Mouse (Mus musculus): ENCODE data around the gene Pcolce2.

The Pcolce2 gene

DNA sequence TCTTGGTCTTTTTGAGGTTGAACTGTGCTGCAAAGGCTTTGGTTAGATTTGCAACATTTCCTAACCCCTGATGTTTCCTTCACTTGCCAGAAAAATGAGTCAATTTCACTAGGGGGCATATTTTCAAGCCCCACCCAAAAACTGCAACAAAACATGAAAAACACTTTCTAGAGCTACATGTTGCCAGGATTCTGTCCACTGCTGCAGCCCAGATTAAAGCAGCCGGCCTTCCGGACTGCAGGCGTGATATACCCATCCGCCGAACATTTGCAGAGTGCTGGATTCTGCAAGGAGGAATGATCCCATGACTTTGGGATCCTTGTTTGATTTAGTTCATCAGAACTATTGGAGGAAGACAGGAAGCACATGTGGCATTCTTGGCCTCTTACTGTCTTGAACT, 17.0 kb downstream of the Pcolce2 start:
- DNase-seq (ENCODE audit: low spot score): no peak

- DNase-seq (ENCODE audit: low spot score): no peak
These were observed 20.5 kb downstream of the Pcolce2 start for GRCm38 (mm10) chr9:95657941-95658340.

- DNase-seq (ENCODE audit: low spot score): peak; percentile 32
These were observed 27.0 kb downstream of the Pcolce2 start for GRCm38 (mm10) chr9:95664290-95664989.

DNA sequence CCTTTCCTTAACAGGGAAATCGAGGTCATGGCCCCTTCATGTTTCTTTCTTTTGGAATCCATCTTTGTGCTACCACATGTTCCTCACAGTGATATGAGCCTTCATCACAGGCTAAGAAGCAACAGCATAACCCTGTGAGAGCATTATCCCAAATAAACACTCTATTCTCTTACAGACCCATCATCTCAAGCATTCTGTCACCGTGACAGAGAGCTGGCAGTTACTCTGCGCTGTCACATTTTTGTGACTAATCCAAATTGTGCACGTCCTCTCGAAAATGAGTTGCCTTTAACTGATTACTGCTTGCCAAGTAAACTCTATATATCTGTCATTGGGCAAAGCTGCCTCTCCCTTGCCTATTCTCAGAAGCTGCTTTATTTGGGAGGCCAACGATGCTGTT, 28.4 kb downstream of the Pcolce2 start:
- DNase-seq (ENCODE audit: low spot score): no peak

DNA sequence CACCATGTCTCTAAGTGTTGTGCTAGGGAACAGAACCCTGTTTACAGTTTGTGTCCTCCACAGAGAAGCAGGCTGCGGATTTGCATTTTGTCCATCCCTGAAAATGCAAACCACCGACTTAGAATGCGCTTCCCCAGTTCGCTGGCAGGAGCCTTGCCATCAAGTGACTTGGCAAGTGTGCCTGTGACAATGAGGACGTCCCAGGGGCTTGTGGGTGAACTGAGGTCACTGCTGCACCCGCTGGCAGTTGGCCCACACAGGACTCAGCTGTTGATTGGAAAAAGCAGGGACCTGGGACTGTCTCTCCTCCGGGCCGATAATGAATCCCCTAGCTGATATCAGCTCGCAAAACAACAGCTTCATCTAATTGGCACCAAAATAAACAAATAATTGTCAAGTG, 30.4 kb downstream of the Pcolce2 start:
- peak; percentile 68 for DNase-seq (ENCODE audit: low spot score)

GRCm38 (mm10) chr9:95668306-95668705, 30.9 kb downstream of the Pcolce2 start:
- DNase-seq (ENCODE audit: low spot score): no peak

DNA sequence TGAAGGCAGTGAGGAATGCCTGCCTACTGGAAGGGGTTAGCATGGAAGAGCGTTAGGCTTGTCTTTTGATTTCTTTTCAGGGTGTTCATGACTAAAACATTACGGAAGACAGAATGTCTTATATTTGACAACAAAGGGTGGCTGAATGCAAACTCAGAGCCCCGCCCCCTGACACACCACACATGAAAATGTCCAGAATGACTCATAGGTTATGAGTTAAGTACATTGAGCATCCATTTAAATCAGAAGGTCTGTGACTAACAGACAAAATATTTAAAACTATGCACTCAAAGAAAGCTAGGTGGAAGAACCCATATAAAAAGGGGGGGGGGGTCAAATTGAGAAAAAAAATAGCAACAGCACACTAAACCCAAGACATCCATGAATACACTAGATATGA, 34.9 kb downstream of the Pcolce2 start:
- DNase-seq (ENCODE audit: low spot score): no peak

DNA sequence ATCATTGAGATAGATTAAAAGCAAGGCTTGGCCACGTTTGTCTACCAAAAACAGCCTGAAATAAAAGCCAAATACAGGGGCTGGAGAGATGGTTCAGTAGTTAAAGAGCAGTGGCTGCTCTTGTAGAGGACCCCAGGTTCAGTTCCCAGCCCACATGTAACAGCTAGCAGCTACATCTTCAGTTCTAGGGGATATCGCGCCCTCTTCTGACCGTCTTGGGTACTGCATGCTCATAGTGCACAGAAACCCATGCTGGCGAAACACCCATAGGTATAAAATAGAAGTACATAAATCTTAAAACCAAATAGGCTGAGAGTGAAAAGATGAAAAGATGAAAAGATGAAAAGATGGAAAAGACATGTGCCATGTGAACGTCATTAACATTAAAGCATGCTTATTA, 35.4 kb downstream of the Pcolce2 start:
- DNase-seq (ENCODE audit: low spot score): no peak

DNA sequence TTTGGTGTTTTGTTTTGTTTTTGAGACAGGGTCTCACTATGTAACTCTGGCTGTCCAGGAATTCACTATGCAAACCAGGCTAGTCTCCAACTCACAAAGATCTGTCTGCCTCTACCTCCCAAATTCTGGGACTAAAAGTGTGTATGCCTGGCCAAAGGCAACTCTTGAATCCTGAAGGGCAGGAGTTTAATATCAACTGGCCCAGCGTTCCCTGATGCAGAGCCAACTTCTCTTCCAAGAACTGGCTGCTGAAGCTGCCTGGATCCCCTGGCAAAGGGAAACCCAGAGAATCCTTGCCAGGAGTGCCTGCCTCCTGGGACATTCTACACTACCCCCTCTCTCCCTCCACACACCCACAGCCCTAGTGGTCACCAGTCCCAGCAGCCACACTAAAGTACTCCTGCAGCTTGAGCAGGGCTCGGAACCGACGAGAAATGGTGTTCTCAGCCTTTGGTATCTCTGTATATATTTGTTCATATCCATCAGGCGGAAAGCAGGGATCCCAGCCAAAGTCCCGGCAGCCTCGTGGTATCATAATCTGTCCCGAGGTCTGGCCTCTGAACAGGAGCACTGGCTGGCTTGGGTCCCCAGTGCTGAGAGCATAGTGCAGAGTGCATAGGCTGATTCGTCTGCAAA, 37.8 kb downstream of the Pcolce2 start:
- peak; percentile 38 for DNase-seq (ENCODE audit: low spot score)

- no peak for DNase-seq (ENCODE audit: low spot score)
These were observed 38.6 kb downstream of the Pcolce2 start for GRCm38 (mm10) chr9:95676021-95676420.

- no peak for DNase-seq (ENCODE audit: low spot score)
These were observed 42.6 kb downstream of the Pcolce2 start for GRCm38 (mm10) chr9:95679966-95680365.

- no peak for DNase-seq (ENCODE audit: low spot score)
These were observed 43.3 kb downstream of the Pcolce2 start for GRCm38 (mm10) chr9:95680691-95681090.

DNA sequence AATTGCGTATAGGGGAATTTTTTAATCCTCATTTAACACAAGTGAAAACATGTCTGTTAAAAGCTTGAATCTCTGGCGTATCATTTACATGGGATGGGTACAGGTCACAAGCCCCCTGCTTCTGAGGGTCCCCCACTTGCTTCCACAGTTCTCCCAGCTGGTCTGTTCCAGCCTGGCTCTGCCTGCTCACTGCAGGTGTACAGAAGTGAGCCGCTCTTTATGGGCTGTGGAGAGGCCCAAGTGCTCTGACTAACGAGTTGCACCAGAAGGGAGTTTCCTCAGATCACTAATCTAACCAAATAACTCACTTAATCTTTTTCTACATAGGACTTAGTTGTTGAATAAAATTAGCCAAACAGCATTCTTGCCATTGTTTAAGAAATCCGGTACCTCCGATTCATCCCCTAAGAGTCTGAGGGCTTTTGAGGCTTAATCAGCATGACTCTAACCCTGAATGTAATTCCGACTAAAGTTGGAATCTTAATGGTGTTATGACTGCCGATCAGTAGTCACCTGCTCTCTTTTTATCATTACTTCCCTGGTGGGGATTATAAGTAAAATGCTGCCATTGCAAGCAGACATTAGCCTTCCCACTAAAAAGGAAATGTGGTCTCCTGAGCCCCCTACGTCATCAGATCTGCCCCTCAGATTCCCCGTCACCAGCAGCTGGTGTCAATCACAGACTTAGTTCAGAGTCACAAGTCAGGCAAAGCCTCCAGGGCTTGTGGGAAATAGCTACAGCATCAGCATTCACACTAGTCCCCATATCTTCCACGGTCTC, 48.4 kb downstream of the Pcolce2 start:
- DNase-seq (ENCODE audit: low spot score): no peak

- DNase-seq (ENCODE audit: low spot score): peak; percentile 50
These were observed 50.7 kb downstream of the Pcolce2 start for GRCm38 (mm10) chr9:95688064-95688463.

GRCm38 (mm10) chr9:95692823-95693222, 55.4 kb downstream of the Pcolce2 start:
- no peak for DNase-seq (ENCODE audit: low spot score)

DNA sequence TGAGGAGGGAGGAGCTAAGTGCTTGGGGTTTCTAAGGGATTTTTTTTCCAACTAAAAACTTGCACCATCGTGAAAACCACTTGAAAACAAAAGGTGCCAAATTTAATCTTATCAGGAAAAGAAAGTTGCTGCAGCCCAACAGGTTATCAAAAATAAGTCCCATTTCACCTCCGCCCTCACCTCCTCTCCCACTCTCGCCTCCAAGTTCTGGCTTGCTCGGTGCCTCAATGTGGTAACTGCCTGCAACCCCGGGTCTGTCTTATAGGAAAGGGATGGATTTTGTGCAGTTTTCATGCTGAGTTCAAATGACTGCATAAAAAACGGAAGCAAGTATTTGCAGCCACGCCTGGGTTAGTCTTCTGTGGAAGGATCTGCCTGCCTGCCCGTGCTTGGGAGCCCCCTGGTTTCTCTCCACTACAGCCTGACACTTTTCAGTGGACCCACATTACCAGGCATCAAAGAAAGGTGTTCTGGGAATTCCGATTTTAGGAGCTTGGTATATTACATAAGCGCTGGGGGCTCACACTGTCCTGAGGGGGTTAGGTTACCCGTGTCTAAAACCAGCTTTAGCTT, 56.2 kb downstream of the Pcolce2 start:
- no peak for DNase-seq (ENCODE audit: low spot score)

- no peak for DNase-seq (ENCODE audit: low spot score)
These were observed 57.1 kb downstream of the Pcolce2 start for GRCm38 (mm10) chr9:95694526-95694925.

GRCm38 (mm10) chr9:95695023-95695422, 57.6 kb downstream of the Pcolce2 start:
- no peak for DNase-seq (ENCODE audit: low spot score)

DNA sequence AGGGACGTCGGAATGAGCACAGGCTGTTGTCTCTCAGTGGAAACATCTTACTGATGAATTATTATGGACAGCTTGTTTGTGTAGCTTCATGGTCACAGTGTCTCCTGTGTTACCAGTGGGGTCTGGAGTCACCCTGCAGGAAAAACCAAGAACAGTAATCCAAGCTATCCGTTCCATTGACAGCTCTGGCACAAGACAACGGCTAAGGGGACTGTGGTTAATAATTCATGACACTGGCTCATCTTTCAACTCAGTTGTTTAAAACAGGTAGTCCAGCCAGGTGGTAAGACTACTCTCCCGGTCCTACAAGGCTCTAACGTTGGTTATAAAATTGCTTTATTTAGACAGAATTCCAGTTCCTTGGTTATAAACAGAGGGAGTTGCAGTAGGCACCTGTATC, 59.2 kb downstream of the Pcolce2 start:
- DNase-seq (ENCODE audit: low spot score): no peak

DNA sequence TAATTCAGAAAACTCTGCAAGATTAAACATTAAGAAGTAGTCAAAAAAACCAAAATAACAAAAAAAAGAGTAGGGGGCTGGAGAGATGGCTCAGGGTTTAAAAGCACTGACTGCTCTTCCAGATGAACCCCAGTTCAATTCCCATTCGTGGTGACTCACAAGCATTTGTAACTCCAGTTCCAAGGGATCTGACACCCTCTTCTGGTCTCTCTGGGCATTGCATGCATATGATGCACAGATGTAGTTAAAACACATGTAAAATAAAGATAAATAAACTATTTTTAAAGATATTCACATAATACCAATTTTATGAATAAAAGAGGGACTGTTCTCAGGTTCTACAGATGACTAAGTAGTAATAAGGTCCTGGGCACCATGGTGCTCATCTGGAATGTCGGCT, 60.4 kb downstream of the Pcolce2 start:
- DNase-seq (ENCODE audit: low spot score): peak; percentile 42

DNA sequence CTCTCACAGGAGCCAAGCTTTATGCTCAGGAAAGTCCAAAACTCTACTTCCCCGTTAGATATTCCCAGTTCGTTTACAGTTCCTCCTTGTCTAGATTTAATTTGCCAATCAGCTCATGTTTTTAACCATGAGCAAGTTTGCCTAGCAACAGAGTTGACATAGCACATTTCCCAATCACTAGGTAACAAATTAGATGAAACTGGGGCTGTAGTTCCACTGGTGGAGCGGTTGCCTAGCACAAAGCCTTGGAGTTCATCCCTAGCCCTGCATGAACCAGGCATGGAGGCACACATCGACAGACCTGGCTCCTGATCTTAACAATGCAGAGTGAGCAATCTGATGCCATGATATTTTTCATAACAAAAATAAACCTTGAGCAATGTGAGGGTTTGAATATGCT, 61.9 kb downstream of the Pcolce2 start:
- DNase-seq (ENCODE audit: low spot score): peak; percentile 18

- DNase-seq (ENCODE audit: low spot score): no peak
These were observed 66.7 kb downstream of the Pcolce2 start for GRCm38 (mm10) chr9:95704078-95704477.

DNA sequence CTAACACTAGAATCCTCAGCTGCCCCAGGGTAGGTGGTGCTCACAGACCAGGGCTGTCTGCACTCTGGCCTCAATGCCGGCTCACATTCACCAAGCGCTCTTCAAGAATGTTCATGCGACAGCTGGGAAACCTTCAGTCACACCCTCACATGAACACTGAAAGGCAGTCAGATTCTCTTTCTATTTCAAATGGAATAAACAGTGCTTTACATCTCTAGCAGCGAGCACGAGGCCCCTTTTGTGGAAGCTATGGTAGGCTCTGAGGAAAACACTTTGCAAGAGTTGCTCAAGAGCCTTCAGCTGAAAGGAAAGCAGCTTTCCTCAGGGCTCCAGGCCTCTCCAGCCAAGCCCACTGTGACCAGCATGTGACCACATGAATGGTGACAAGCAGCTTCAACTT, 68.0 kb downstream of the Pcolce2 start:
- DNase-seq (ENCODE audit: low spot score): no peak
